In the genomic region with DNA sequence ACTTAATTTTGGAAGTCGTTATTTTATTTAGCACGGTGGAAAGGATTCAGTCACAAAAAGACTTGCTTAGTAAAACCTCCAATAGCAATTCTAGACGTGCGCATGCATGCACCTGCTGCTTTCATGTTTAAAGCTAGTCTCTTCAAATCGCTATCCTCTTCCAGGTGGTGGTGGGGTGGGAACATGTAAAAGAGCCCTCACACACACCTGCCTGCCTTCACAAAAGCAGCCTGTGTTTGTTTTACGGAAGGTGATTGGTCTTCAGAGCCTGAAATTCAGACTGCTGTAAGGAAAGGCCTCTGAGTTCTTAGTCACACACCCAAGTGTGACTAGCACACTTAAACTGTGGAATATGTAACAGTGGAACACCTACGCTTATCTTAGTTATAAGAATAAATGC, we compare ENCODE assay signal across 29 mouse cellular contexts. TPM values are rescaled to one million over a fixed set of nuclear protein-coding genes. Genes with fewer than 3 reads are reported as not detected.
"Had no signal": no experiment of that assay in that cellular context is flagged by ENCODE, and none has a peak within 500 bp of the region (broad histone marks: within the 10 kb centered on the region; RNA-seq: fewer than 3 reads in every experiment).

No protein-coding gene starts in this region.

- H3K27me3 ChIP-seq: heart, embryonic 12.5 days; hindbrain, embryonic 12.5 days; intestine, embryonic 15.5 days; limb, embryonic 13.5 days; limb, embryonic 15.5 days; liver, embryonic 12.5 days had no signal

- DNase-seq: gastrocnemius, adult 2 months; gastrocnemius, postnatal 10 days; gastrocnemius, postnatal 25 days; heart, postnatal 10 days; heart, postnatal 4 days; kidney, adult 18-20 months; kidney, adult 8-10 months; kidney, postnatal 10 days; kidney, postnatal 25 days; kidney, postnatal 4 days; layer of hippocampus, adult 9-11 months; layer of hippocampus, postnatal 36 days; left cerebral cortex, postnatal 4 days had no signal

- ATAC-seq: hindbrain, embryonic 16.5 days; inflammation-experienced regulatory T-cells, adult 6 months; intestine, embryonic 15.5 days; intestine, postnatal 0 days; liver, embryonic 12.5 days had no signal

- H3K9me3 ChIP-seq: heart, embryonic 10.5 days; heart, embryonic 12.5 days; hindbrain, embryonic 12.5 days; intestine, embryonic 15.5 days; limb, embryonic 13.5 days; limb, embryonic 15.5 days; liver, embryonic 12.5 days had no signal

- H3K9ac ChIP-seq: heart, embryonic 12.5 days; hindbrain, embryonic 12.5 days; hindbrain, embryonic 14.5 days; intestine, embryonic 15.5 days; limb, embryonic 13.5 days; limb, embryonic 15.5 days; liver, embryonic 12.5 days; liver, embryonic 14.5 days had no signal

- H3K4me1 ChIP-seq: hindbrain, embryonic 10.5 days; hindbrain, embryonic 12.5 days; intestine, embryonic 15.5 days; limb, embryonic 13.5 days; limb, embryonic 15.5 days had no signal

- H3K4me3 ChIP-seq: gastrocnemius, adult 2 months; heart, adult 2 months; heart, embryonic 10.5 days; heart, embryonic 12.5 days; hindbrain, embryonic 10.5 days; hindbrain, embryonic 12.5 days; intestine, embryonic 15.5 days; limb, embryonic 13.5 days; limb, embryonic 15.5 days; liver, embryonic 12.5 days had no signal

- H3K27ac ChIP-seq: gastrocnemius, adult 2 months; heart, adult 2 months; heart, embryonic 10.5 days; hindbrain, embryonic 10.5 days; hindbrain, embryonic 12.5 days; hindbrain, embryonic 14.5 days; intestine, embryonic 15.5 days; limb, embryonic 13.5 days; limb, embryonic 15.5 days; liver, embryonic 12.5 days; liver, embryonic 14.5 days had no signal

- H3K4me2 ChIP-seq: heart, embryonic 12.5 days; hindbrain, embryonic 12.5 days; hindbrain, embryonic 14.5 days; intestine, embryonic 15.5 days; limb, embryonic 13.5 days; limb, embryonic 15.5 days; liver, embryonic 12.5 days had no signal

RNA-seq across cellular contexts. Expression of a gene that starts 57.5 kb away (rescaled TPM):
- total RNA-seq: gastrocnemius, adult 2 months; granulocyte monocyte progenitor cell, adult 5-6 weeks; heart, adult 2 months; heart, postnatal 10 days; heart, postnatal 25 days had no signal
- polyA plus RNA-seq: heart, adult 2 months had no signal
